Comparison of ENCODE assay signal across 12 mouse cellular contexts in the genomic region with DNA sequence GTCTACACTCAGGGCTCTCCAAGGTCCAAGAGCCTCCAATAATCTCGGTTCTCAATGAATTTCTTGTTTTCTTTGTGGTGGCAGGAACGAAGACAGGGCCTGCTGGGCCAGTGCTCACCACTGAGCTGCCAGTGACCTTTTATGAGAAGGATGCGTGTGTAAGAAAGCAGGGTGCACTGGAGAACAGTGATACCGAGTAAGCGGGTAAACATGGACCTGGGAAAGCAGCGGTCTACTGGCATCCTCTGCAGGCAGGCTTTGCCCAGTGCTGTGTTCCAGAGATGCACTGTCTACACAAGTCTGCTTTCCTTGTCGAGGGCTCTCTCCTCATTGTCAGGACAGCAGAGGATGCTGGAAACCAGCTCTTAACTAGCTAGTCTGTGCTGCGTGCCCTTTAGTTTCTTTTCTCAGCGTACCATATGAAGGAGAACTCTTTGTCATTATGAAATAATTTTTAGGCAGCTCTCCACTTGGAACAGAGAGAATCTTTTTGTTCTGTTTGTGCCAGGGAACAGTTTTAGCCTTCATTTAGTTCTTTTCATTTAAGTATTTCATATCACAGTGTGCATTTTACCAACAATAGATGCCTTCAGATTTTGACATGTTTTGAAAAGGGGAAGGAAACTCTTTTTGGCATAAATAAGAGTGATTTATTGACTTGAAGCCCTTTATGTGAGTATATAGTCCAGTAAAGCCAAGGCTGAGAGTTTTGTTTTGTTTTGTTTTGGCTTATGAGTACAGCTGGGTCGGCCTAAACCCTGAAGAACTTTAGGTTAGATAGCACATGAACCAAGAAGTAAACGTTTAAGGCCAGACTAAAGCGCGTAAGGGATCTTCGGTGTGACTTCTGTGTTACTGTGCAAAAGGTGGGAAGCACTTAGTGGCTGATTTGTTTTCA.
DNase-seq lines count a peak whose midpoint lies in the region; ATAC-seq and TF ChIP-seq lines count a peak whose summit lies in the region.
"Had no signal": no experiment of that assay in that cellular context is flagged by ENCODE, and none has a peak within 500 bp of the region (broad histone marks: within the 10 kb centered on the region; RNA-seq: fewer than 3 reads in every experiment).

No protein-coding gene starts in this region.

- H3K9ac ChIP-seq in kidney, embryonic 14.5 days (ENCODE audit: low read depth, low read length) = no peak overlapping the region
- H3K9ac ChIP-seq: hindbrain, embryonic 14.5 days; limb, embryonic 12.5 days; liver, postnatal 0 days had no signal

- TF ChIP-seq CTCF in spleen, adult 2 months (IDR thresholded peaks at IDR 0.05; ENCODE audit: extremely low read depth, insufficient read depth, insufficient read length, insufficient replicate concordance) = no peak

- H3K36me3 ChIP-seq in kidney, embryonic 14.5 days (ENCODE audit: control insufficient read depth, insufficient read depth, low read length) = peaks cover 27% of the 10 kb centered on the region; the same call in 1 of the 2 replicates
- peaks cover 27% of the 10 kb centered on the region for H3K36me3 ChIP-seq in spleen, adult 2 months (ENCODE audit: control insufficient read depth, insufficient read depth, low read length)

- H3K4me1 ChIP-seq in kidney, embryonic 14.5 days (ENCODE audit: control insufficient read depth, insufficient read depth, low read length) = peaks cover 8% of the 10 kb centered on the region; the same call in 1 of the 2 replicates
- H3K4me1 ChIP-seq in spleen, adult 2 months (ENCODE audit: control insufficient read depth, insufficient read depth, insufficient read length) = no peaks in the 10 kb centered on the region; the same call in 1 of the 2 replicates
- H3K4me1 ChIP-seq: limb, embryonic 12.5 days had no signal

- no peak for ATAC-seq in kidney, embryonic 14.5 days (ENCODE audit: low FRiP score, low TSS enrichment)
- 0 out of 2 replicates have a peak, but pooled peaks have one; percentile 19 for ATAC-seq in megakaryocyte progenitor cell, adult 5-6 weeks (replicated peaks; ENCODE audit: poor library complexity)
- ATAC-seq in CD4-positive, CD25-positive, alpha-beta regulatory T cell, adult 4 months = no peak

- no peak overlapping the region for H3K4me3 ChIP-seq in kidney, embryonic 14.5 days (ENCODE audit: low read length)
- no peak overlapping the region for H3K4me3 ChIP-seq in spleen, adult 2 months (ENCODE audit: extremely low read depth, insufficient read depth, insufficient read length)
- H3K4me3 ChIP-seq: limb, embryonic 12.5 days; myocyte had no signal

- 83% methylated on average over 14 of the region's 14 CpGs for WGBS in kidney, embryonic 14.5 days
- WGBS in spleen, adult 2 months = 63% methylated on average over 14 of the region's 14 CpGs

- TF ChIP-seq POLR2A in spleen, adult 2 months (IDR thresholded peaks at IDR 0.05; ENCODE audit: low read depth, low read length) = no peak

- no peaks in the 10 kb centered on the region for H3K27me3 ChIP-seq in kidney, embryonic 14.5 days (ENCODE audit: control insufficient read depth, insufficient read depth, low read length)
- no peaks in the 10 kb centered on the region for H3K27me3 ChIP-seq in spleen, adult 2 months (ENCODE audit: control insufficient read depth, insufficient read depth, low read length)
- H3K27me3 ChIP-seq: limb, embryonic 12.5 days had no signal

- H3K4me2 ChIP-seq in kidney, embryonic 14.5 days (replicated peaks; ENCODE audit: low read depth, low read length) = no peak overlapping the region
- H3K4me2 ChIP-seq: hindbrain, embryonic 14.5 days; limb, embryonic 12.5 days; midbrain, embryonic 11.5 days had no signal

- H3K27ac ChIP-seq in kidney, embryonic 14.5 days (ENCODE audit: low read depth, low read length) = 0 out of 2 replicates have a peak overlapping the region, but pooled peaks have one; percentile 17
- H3K27ac ChIP-seq in spleen, adult 2 months (ENCODE audit: insufficient read depth, low read length) = 0 out of 2 replicates have a peak overlapping the region, but pooled peaks have one; percentile 18
- H3K27ac ChIP-seq: hindbrain, embryonic 14.5 days; limb, embryonic 12.5 days had no signal

- no peaks in the 10 kb centered on the region for H3K9me3 ChIP-seq in kidney, embryonic 14.5 days (ENCODE audit: control insufficient read depth, low read length)
- H3K9me3 ChIP-seq: limb, embryonic 12.5 days had no signal

- DNase-seq in kidney, adult 18-20 months = no peak
- DNase-seq in spleen, adult 2 months (ENCODE audit: low read depth in 1 of 2, low spot score in 2 of 2) = no peak
- DNase-seq in spleen, postnatal 4 days (ENCODE audit: low spot score in 2 of 2) = no peak
- DNase-seq in cerebellum, adult 8-10 months = no peak
